Mouse (Mus musculus): ENCODE measurements at regions not wholly inside any gene's neighbourhood (a gene's known extent, or its start where the extent isn't known, plus 50 kb on each side); places are given as distances from the start of the nearest gene placed in this dataset.
A peak's percentile ranks its signal among the peaks of the same experiment; 100 is the strongest.

DNA sequence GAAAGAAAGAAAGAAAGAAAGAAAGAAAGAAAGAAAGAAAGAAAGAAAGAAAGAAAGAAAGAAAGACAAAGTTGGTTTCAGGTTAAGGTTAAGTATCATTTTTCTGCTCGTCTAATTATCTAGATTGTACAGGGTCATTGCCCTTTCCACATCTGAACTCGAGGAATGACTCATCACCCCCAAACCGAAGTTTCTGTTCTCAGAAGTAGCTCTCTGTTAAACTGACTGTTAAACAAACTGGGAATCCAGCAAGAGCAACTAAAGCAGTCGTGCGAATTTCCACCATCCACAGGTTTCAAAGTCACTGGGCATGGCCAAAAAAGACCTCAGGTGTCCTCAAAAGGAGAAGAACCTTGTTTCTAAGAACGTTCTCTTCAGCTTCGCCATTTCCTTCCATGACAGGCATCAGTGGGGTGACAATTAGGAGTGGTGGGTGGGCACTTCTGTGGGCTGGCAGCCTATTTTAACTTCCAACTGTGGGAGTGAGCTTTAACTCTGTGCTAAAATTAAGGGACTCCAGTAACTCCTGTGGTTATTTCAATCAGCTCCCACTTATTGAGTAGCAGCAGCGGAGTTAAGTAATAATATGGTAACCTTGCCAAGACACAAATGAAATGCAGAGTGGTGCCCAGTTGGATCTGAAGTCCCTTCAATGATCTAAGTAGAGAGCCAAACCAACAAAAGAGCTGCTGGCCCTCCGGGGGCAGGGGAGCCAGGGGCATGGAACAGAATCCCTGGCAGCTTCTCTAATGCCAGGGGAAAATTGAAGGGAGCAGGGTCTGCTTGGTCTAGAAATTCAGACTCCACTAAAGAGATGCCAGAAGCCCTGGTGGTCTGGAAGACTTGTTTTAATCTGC is 470.5 kb upstream of the Smim15 start (continued):
- TF ChIP-seq ZMIZ1 (IDR thresholded peaks at IDR 0.05; ENCODE audit: low read depth, low read length) (0 out of 2 replicates have a peak, but pooled peaks have one; percentile 7), RAD21 (IDR thresholded peaks at IDR 0.05; ENCODE audit: low read depth, low read length) (no peak), TBP (IDR thresholded peaks at IDR 0.05; ENCODE audit: low read depth, low read length) (peak; percentile 65), POLR2AphosphoS5 (IDR thresholded peaks at IDR 0.05; ENCODE audit: borderline replicate concordance, low read depth, low read length) (no peak), MYC (IDR thresholded peaks at IDR 0.05; ENCODE audit: low read depth, low read length) (peak; percentile 61), ETS1 (IDR thresholded peaks at IDR 0.05; ENCODE audit: low read depth, low read length) (peak; percentile 86), HCFC1 (IDR thresholded peaks at IDR 0.05; ENCODE audit: low read depth, low read length) (no peak), SMC3 (IDR thresholded peaks at IDR 0.05; ENCODE audit: low read depth, low read length) (no peak), CHD2 (IDR thresholded peaks at IDR 0.05; ENCODE audit: low read length) (no peak), TAL1 (IDR thresholded peaks at IDR 0.05; ENCODE audit: low read length) (peak; percentile 58), MYB (IDR thresholded peaks at IDR 0.05; ENCODE audit: low read depth, low read length) (peak; percentile 89)

- Histone ChIP-seq H3K4me1 (ENCODE audit: control insufficient read depth in 1 of 2, insufficient read depth in 2 of 2, low read length in 2 of 2) (peaks cover 32 to 55% of the 10 kb centered on the region in 2 experiments), H3K9ac (ENCODE audit: control insufficient read depth, low read depth, low read length, poor library complexity, severe bottlenecking) (peak overlapping the region; percentile 27), H3K27me3 (ENCODE audit: control insufficient read depth in 1 of 2, insufficient read depth in 2 of 2, low read length in 2 of 2) (no peaks in the 10 kb centered on the region), H3K9me3 (replicated peaks; ENCODE audit: insufficient read depth, low read length) (no peaks in the 10 kb centered on the region), H3K36me3 (ENCODE audit: control insufficient read depth in 1 of 2, insufficient read depth in 2 of 2, low read length in 2 of 2) (peaks cover 0 to 54% of the 10 kb centered on the region in 2 experiments; a peak in 2 of 4 replicates), H3K27ac (ENCODE audit: control insufficient read depth, low read depth, low read length) (peak overlapping the region; percentile 86; the same call in 1 of the 2 replicates), H3K4me3 (ENCODE audit: control insufficient read depth in 1 of 2, insufficient read depth in 1 of 2, low read depth in 2 of 2, low read length in 2 of 2) (0 out of 4 replicates have a peak overlapping the region, but pooled peaks of 1 of the 2 experiments have one; percentile 14), H3K79me2 (ENCODE audit: control insufficient read depth, insufficient read depth, low read length, poor library complexity) (no peaks in the 10 kb centered on the region)
- peak; percentile 79 for DNase-seq (ENCODE audit: low read depth, low spot score)
- 0 out of 2 replicates have a peak, but pooled peaks have one; percentile 25 for TF ChIP-seq GABPA (IDR thresholded peaks at IDR 0.05; ENCODE audit: low read depth, low read length)
- TF ChIP-seq SIN3A (IDR thresholded peaks at IDR 0.05; ENCODE audit: low read length): peak; percentile 78
- TF ChIP-seq BHLHE40 (IDR thresholded peaks at IDR 0.05; ENCODE audit: borderline replicate concordance, low read depth, low read length): peak; percentile 30; the same call in 1 of the 2 replicates
- peak; percentile 13; the same call in 1 of the 2 replicates for TF ChIP-seq RCOR1 (IDR thresholded peaks at IDR 0.05; ENCODE audit: low read depth, low read length)
- TF ChIP-seq TCF12 (IDR thresholded peaks at IDR 0.05; ENCODE audit: low read depth, low read length): peak; percentile 90
- peak; percentile 65; the same call in 1 of the 2 replicates for TF ChIP-seq JUND (IDR thresholded peaks at IDR 0.05; ENCODE audit: low read depth, low read length)
- peak; percentile 84 for TF ChIP-seq GATA1 (IDR thresholded peaks at IDR 0.05; ENCODE audit: low read depth, low read length)
- peak; percentile 92 for TF ChIP-seq ETS1 (IDR thresholded peaks at IDR 0.05; ENCODE audit: low read depth, low read length)
- peak; percentile 82 for TF ChIP-seq ZNF384 (IDR thresholded peaks at IDR 0.05; ENCODE audit: low read depth, low read length)
- TF ChIP-seq TBP (IDR thresholded peaks at IDR 0.05; ENCODE audit: low read depth, low read length): no peak
- no peak for TF ChIP-seq USF1 (IDR thresholded peaks at IDR 0.05; ENCODE audit: low read depth, low read length)
- TF ChIP-seq MAZ (IDR thresholded peaks at IDR 0.05; ENCODE audit: low read depth, low read length): peak; percentile 78; the same call in 1 of the 2 replicates
- no peak for TF ChIP-seq CTCF (IDR thresholded peaks at IDR 0.05 in 2 of 3, conservative IDR thresholded peaks at IDR 0.05 in 1 of 3; ENCODE audit: control insufficient read depth in 1 of 3, insufficient read depth in 1 of 3, low read depth in 2 of 3, low read length in 3 of 3, poor library complexity in 1 of 3, severe bottlenecking in 1 of 3)
- 0 out of 2 replicates have a peak, but pooled peaks have one; percentile 23 for TF ChIP-seq MAFK (IDR thresholded peaks at IDR 0.05; ENCODE audit: borderline replicate concordance, low read depth, low read length)
- no peak for TF ChIP-seq MYC (IDR thresholded peaks at IDR 0.05; ENCODE audit: low read depth, low read length)
- no peak for TF ChIP-seq CHD1 (IDR thresholded peaks at IDR 0.05; ENCODE audit: low read depth, low read length)
- TF ChIP-seq CHD2 (IDR thresholded peaks at IDR 0.05; ENCODE audit: low read length): no peak; the same call in 1 of the 2 replicates
- TF ChIP-seq EP300 (IDR thresholded peaks at IDR 0.05; ENCODE audit: low read depth in 1 of 2, low read length in 2 of 2): peak; percentile 88 to 95
- TF ChIP-seq NRF1 (IDR thresholded peaks at IDR 0.05; ENCODE audit: insufficient read depth, low read depth, low read length, poor library complexity, severe bottlenecking): no peak
- peak; percentile 92 for TF ChIP-seq MYB (IDR thresholded peaks at IDR 0.05; ENCODE audit: low read depth, low read length)
- peak; percentile 55 for TF ChIP-seq TAL1 (IDR thresholded peaks at IDR 0.05; ENCODE audit: low read length)
- TF ChIP-seq MEF2A (IDR thresholded peaks at IDR 0.05; ENCODE audit: extremely low read depth, insufficient replicate concordance, low read depth, low read length, poor library complexity, severe bottlenecking): 0 out of 2 replicates have a peak, but pooled peaks have one; percentile 51
- no peak for TF ChIP-seq UBTF (IDR thresholded peaks at IDR 0.05; ENCODE audit: borderline replicate concordance, insufficient read depth, low read depth, low read length)
Measured at GRCm38 (mm10) chr13:107571539-107571938, 472.7 kb upstream of the Smim15 start.
